Mouse (Mus musculus): ENCODE data around the gene L1td1.

- TF ChIP-seq USF1 (IDR thresholded peaks at IDR 0.05; ENCODE audit: low read depth, low read length) (no peak), CTCF (conservative IDR thresholded peaks at IDR 0.05 in 1 of 2, IDR thresholded peaks at IDR 0.05 in 1 of 2; ENCODE audit: low read depth in 2 of 2, low read length in 2 of 2) (no peak), ZNF384 (IDR thresholded peaks at IDR 0.05; ENCODE audit: low read depth, low read length) (no peak), ELF1 (IDR thresholded peaks at IDR 0.05; ENCODE audit: low read depth, low read length) (no peak)
These were observed 38.0 kb upstream of the L1td1 start for GRCm38 (mm10) chr4:98688520-98688919.
